Mouse (Mus musculus): ENCODE results near the gene Jpt2. TPM values are rescaled to one million over a fixed set of nuclear protein-coding genes. Genes with fewer than 3 reads are reported as not detected.

The Jpt2 gene
- total RNA-seq, 4 experiments from 2014 or later, result 6.4 to 12.8 (median 9.6) TPM

GRCm38 (mm10) chr17:24907591-24907990 is 52.9 kb downstream of the Jpt2 start:
- DNase-seq (ENCODE audit: low spot score), result no peak

GRCm38 (mm10) chr17:24903767-24904166 is 56.7 kb downstream of the Jpt2 start:
- DNase-seq (ENCODE audit: low spot score), result no peak

DNA sequence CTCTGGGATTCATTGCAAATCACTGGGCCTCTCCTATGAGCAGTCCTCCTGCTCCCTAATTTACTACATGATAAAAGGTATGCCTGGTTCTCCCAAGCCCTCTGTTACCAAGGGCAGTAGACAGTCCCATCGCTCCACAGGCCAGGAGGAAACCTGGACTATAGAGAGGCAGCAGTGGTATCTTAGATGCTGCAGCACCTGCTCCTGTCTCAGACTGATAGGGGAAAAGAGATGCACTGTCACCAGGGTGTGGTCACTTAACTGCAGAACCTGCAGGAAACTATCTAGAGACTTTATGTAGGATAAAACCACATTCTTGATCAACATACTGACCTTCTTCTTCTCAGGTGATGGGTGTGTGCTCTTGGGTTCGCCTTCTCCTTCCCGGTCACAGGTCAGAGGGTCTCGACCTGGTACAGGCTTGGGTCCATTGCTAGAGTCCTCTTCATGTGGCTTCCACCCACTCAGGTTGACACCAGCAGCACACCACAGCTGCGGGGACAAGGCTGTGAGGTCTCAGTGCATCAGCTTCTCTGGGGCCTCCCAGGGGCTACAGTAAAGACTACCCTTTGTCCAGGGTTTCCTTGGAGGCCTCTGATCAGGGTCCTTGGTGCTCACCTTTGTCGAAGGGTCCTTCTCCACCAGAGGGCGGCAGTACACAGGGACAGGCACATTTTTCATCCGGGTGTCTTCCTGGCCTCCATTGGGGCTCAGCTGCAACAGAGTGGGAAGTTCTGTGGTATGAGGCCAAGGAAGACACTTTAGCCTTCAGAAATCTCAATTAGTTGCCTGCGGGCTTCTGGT is 57.6 kb downstream of the Jpt2 start:
- no peak for DNase-seq (ENCODE audit: low spot score)

GRCm38 (mm10) chr17:24902124-24902523 is 58.4 kb downstream of the Jpt2 start:
- no peak for DNase-seq (ENCODE audit: low spot score)

- DNase-seq (ENCODE audit: low spot score), result no peak
These were observed 60.5 kb downstream of the Jpt2 start for GRCm38 (mm10) chr17:24900014-24900413.

DNA sequence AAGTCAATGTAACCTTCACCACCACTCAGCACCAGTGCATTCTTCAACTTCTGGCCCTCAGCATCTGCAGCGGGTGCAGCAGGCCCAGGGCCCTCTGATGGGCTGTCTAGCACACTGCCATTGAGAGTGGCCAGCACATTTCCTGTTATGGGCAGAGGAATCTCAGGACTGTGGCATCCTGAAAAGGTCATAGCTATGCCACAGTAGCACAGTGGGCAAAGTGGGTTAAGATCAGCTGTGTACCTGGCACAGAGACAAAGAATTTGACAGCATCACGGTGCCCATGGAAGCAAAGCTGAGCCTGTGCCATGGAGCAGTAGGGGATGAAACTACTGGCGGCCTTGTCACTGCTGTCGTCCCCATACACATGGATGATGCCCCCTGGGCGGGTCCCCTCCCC is 61.3 kb downstream of the Jpt2 start:
- DNase-seq (ENCODE audit: low spot score), result peak; percentile 65

- DNase-seq (ENCODE audit: low spot score), result no peak
These were observed 62.2 kb downstream of the Jpt2 start for GRCm38 (mm10) chr17:24898041-24898854.

DNA sequence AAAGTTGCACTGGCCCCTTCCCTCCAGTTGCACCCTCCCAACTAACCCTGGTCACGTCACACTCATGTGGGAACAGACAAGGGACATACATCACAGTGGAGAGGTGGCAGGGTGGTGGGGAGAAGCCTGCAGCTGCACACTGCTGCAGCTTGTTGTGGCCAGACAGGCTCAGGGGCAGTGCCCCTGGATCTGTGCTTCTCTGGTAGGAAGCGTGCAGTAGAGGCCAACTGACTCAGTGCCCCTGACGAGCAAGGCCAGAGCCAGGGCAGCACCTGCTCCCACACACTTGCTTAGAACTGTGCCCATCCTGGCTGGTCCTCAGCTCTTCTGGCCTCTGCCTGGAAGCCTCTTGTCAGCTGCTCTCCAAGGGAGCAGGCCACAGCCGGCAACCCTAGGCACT is 62.9 kb downstream of the Jpt2 start:
- DNase-seq (ENCODE audit: low spot score), result no peak

DNA sequence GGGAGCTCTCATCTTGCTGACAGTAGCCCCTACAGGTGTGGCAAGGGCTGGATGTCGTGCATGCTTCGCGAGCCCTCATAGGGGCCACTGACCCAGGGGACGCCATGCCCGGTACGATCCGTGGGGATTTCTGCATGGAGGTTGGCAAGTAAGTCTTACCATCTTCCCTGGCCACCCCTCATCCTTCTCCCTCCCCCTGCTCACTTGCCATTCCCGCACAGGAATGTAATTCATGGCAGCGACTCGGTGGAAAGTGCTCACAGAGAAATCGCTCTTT is 63.6 kb downstream of the Jpt2 start:
- no peak for DNase-seq (ENCODE audit: low spot score)

DNA sequence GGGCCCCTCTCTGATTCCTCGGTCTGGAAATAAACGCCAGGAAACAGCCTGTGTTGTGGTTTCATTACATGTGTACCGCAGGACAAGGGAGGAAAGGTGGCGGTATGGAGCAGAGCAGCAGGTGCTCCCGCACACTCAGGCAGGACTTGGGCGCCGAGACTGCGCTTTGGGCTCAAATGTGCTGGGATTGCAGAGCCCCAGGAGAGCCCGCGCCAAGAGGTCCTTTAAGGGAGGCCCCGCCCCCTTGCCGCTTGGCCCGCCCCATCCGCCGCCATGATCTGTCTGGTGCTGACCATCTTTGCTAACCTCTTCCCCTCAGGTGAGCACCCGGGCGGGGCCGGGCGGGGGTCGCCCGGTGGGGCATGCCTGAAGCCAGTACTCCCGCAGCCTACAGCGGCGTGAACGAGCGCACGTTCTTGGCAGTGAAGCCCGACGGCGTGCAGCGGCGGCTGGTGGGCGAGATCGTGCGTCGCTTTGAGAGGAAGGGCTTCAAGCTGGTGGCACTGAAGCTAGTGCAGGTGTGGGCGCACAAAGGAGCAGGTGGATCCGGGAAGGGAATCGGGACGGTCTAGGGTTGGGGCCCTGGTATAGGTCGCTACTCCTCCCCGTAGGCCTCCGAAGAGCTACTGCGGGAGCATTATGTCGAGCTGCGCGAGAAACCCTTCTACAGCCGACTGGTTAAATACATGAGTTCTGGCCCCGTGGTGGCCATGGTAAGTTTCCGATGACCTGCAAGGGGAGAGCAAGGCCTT is 64.1 kb downstream of the Jpt2 start, which contains the start of gene Nme3:
Gene Nme3 (plus strand): TSS at position 260 of the 752 bp plus-strand sequence.
- DNase-seq (ENCODE audit: low spot score), result peak; percentile 65

DNA sequence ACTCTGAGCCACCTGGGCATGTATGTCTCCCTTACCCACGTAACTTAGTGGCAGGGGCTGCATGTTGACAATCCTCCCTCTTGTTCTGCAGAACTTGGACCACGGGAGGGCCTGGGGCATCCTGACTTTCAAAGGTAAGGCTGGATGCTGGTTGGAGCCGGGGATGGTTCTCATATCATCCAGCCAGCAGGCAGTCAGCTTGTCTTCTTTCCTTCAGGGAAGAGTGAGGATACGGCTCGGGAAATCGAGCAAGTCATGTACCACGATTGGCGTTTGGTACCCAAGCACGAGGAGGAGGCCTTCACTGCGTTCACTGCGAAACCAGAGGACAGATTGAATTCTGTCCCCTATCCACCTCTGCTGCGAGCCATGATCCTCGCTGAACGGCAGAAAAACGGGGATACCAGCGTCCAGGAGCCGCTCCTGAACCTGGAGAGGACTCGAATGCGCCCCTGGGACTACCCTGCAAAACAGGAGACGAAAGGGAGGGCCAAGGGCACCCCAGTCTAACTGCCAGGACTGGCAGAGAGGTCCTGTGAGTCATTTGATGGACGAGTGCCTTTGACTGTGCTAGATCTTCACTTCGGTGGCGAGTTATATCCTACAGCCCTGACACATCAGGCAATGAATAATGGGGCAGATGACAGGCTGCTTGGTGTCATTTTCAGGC is 64.8 kb downstream of the Jpt2 start:
- no peak for DNase-seq (ENCODE audit: low spot score)

- peak; percentile 82 for DNase-seq (ENCODE audit: low spot score)
These were observed 65.4 kb downstream of the Jpt2 start, which contains the start of the genes Eme2 and Mrps34 for GRCm38 (mm10) chr17:24894995-24895547. Gene Eme2, minus strand, starts transcription at chr17:24895087. Gene Mrps34, plus strand, starts transcription at chr17:24895116.

DNA sequence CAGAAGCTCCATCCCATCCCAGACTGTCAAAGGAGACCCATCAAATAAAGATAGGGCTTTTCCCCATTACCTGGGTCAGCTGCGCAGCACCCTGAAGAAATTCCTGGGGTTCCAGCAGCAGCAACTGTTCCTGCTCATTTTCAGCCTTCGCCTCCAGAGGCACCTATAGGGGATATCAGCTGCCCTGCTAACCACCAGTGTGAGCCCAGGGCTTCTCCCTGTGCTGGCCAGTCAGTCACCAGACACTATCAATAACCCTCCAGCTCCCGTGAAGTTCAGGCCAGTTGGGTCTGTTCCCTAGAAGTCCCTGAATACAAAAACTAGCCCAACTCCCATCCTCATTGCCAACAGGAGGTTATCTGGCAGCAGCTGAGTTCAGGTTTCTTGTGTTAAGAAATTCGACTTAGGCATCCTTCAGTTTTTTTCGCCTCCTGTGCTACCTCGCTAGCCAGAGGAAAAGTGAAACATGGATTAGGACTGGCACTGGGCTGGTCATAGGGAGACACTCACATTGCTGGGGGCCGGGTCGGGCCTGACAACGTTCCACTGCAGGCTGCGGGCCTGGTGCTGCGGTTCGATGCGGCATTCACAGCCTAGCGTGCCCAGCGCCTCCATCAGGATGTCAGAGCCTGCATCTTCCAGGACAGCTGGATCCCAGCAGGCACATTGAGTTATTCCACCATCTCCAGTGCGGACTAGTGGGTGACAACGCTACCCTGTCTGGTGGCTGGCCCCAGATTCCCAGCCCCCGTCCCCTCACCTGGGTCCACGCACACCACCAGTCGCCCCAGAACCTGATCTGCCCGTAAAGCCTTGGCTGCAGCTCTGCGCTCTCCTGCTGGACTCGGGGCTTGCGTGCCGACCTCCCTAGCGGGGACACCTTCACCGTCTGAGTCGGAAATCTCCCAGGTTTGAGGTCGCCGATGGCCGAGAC is 66.2 kb downstream of the Jpt2 start:
- no peak for DNase-seq (ENCODE audit: low spot score)

DNA sequence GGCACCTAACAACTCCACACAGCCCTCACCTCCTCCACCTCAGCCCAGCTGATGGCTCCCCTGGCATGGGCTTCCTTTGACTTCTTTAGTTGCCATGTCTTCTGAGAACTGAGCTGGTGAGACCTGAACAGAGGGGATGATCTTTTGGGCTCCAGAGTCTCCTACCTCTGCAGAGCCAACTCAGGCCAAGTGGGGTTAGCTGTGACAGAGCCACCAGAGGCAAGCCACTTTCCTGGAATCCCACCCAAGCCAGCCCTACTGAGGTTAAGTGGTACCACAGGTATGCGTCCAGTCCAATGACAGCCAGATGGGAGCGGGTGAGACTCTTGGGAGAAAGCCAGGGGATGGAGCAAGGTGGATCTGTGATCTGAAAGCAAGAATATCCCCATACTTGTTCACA is 67.2 kb downstream of the Jpt2 start:
- DNase-seq (ENCODE audit: low spot score), result no peak

- DNase-seq (ENCODE audit: low spot score), result no peak
These were observed 67.7 kb downstream of the Jpt2 start for GRCm38 (mm10) chr17:24892785-24893184.

GRCm38 (mm10) chr17:24891321-24891720 is 69.2 kb downstream of the Jpt2 start:
- no peak for DNase-seq (ENCODE audit: low spot score)

GRCm38 (mm10) chr17:24890151-24891092 is 70.1 kb downstream of the Jpt2 start:
- no peak for DNase-seq (ENCODE audit: low spot score)

DNA sequence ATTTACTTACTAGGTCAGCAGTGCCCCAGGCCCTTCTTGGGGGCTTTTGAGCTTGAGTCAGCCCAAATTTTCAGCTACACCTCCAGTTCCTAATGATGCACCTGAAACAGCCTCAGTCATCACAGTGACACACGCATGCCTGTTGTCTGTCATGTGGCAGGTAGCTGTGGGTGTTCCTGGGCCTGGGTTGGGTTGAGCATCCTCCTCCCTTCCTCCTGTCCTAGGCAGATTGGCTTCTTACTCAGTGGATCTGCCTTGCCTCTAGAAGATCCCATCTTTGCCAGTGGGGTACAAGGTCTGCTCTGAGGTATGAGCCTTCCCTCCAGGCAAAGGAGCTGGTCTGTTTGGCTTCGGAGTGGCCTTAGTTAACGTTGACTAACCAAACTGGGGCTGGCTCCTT is 71.6 kb downstream of the Jpt2 start:
- no peak for DNase-seq (ENCODE audit: low spot score)
